Mouse (Mus musculus) bone marrow, adult 2 months (tissue): ENCODE measurements around the gene Rad54l2.

ENCODE experiments used
- CTCF ChIP-seq: fragments of 200-500 bp; IDR thresholded peaks from 2 replicates; pipeline ENCODE4 v1.5.1; 2011; ENCODE audit warnings: low read length, control low read depth; ENCODE audit not compliant: control insufficient read depth, insufficient read depth
- POLR2A ChIP-seq: fragments of 200-500 bp; IDR thresholded peaks from 2 replicates; pipeline ENCODE4 v1.6.1; 2011; ENCODE audit warnings: low read depth, mild to moderate bottlenecking, control low read depth, low read length, borderline replicate concordance; ENCODE audit not compliant: control insufficient read depth

DNA sequence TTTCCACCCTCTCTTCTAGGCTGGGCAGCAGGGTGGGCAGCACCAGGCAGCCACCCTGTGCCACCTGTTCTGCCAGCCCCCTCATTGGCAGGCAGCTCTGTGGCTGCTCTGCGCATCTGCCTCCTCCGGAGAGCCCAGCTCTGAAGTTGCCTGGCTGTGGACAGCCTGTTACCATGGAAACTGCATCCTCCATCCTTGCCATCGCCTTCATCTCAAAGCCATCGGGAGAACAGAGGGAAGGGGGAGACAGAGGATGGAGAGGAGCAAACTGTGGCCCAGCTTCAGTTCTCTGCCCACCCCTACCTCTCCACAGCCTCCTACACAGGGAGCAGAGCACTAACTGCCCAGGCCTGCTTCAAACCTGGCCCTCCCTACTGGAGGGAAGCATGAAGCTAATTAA lies 124.6 kb downstream of the Rad54l2 start:
- no peak for TF ChIP-seq CTCF
- no peak for TF ChIP-seq POLR2A
